Mouse (Mus musculus): Measurements from ENCODE around the gene Aff4. TPM values are rescaled to one million over a fixed set of nuclear protein-coding genes. Genes with fewer than 3 reads are reported as not detected.
"Not testable (repeated sequence)": the region's sequence is repeated elsewhere in the genome, so short reads cannot be mapped to it uniquely, and the experiment has no call there.

Gene Aff4
- total RNA-seq (2021) = 100 to 1,000 TPM; 199 to 203 TPM
- long read RNA-seq, experiment 1, full-length matches to known transcripts = 2 of 32 reads
- long read RNA-seq, experiment 1, partial matches to known transcripts = 4 of 32 reads
- long read RNA-seq, experiment 1, other reads (novel, unspliced or antisense) = 26 of 32 reads
- long read RNA-seq, experiment 2, full-length matches to known transcripts = 1 of 17 reads
- long read RNA-seq, experiment 2, partial matches to known transcripts = 1 of 17 reads
- long read RNA-seq, experiment 2, other reads (novel, unspliced or antisense) = 15 of 17 reads

- DNase-seq (ENCODE audit: low spot score in 2 of 2) = peak; percentile 83 to 91
These were observed at the start of gene Aff4 for GRCm38 (mm10) chr11:53350291-53351223. TSS of gene Aff4 (plus strand) at chr11:53350833.

GRCm38 (mm10) chr11:53301167-53301515, 49.5 kb upstream of the Aff4 start:
- DNase-seq (ENCODE audit: low spot score in 2 of 2) = no peak

- DNase-seq (ENCODE audit: low spot score in 2 of 2) = no peak
These were observed 46.4 kb upstream of the Aff4 start for GRCm38 (mm10) chr11:53304044-53304840.

GRCm38 (mm10) chr11:53306965-53307364, 43.7 kb upstream of the Aff4 start:
- DNase-seq (ENCODE audit: low spot score in 2 of 2) = no peak

GRCm38 (mm10) chr11:53307558-53308065, 43.0 kb upstream of the Aff4 start:
- DNase-seq (ENCODE audit: low spot score in 2 of 2) = no peak

GRCm38 (mm10) chr11:53308251-53308864, 42.3 kb upstream of the Aff4 start:
- no peak for DNase-seq (ENCODE audit: low spot score in 2 of 2)

- DNase-seq (ENCODE audit: low spot score in 2 of 2) = no peak
These were observed 41.7 kb upstream of the Aff4 start for GRCm38 (mm10) chr11:53308884-53309310.

GRCm38 (mm10) chr11:53311385-53311784, 39.2 kb upstream of the Aff4 start:
- no peak for DNase-seq (ENCODE audit: low spot score in 2 of 2)

- DNase-seq (ENCODE audit: low spot score in 2 of 2) = not testable (repeated sequence)
These were observed 37.8 kb upstream of the Aff4 start for GRCm38 (mm10) chr11:53312823-53313222.

GRCm38 (mm10) chr11:53314770-53315173, 35.9 kb upstream of the Aff4 start:
- DNase-seq (ENCODE audit: low spot score in 2 of 2) = no peak

GRCm38 (mm10) chr11:53316996-53317395, 33.6 kb upstream of the Aff4 start:
- DNase-seq (ENCODE audit: low spot score in 2 of 2) = peak in 1 of 2 experiments; percentile 22

- DNase-seq (ENCODE audit: low spot score in 2 of 2) = no peak
These were observed 32.6 kb upstream of the Aff4 start for GRCm38 (mm10) chr11:53318041-53318440.

- DNase-seq (ENCODE audit: low spot score in 2 of 2) = not testable (repeated sequence)
These were observed 32.1 kb upstream of the Aff4 start for GRCm38 (mm10) chr11:53318568-53318967.

GRCm38 (mm10) chr11:53319867-53320266, 30.8 kb upstream of the Aff4 start:
- not testable (repeated sequence) for DNase-seq (ENCODE audit: low spot score in 2 of 2)

- peak; percentile 89 to 90 for DNase-seq (ENCODE audit: low spot score in 2 of 2)
These were observed 26.1 kb upstream of the Aff4 start, which contains the start of gene Zcchc10 for GRCm38 (mm10) chr11:53324512-53324968. TSS of gene Zcchc10 (plus strand) at chr11:53324679.

GRCm38 (mm10) chr11:53330325-53330724, 20.3 kb upstream of the Aff4 start:
- no peak for DNase-seq (ENCODE audit: low spot score in 2 of 2)

- DNase-seq (ENCODE audit: low spot score in 2 of 2) = no peak
These were observed 19.5 kb upstream of the Aff4 start for GRCm38 (mm10) chr11:53331121-53331520.

- no peak for DNase-seq (ENCODE audit: low spot score in 2 of 2)
These were observed 18.5 kb upstream of the Aff4 start for GRCm38 (mm10) chr11:53332076-53332680.

- no peak for DNase-seq (ENCODE audit: low spot score in 2 of 2)
These were observed 15.0 kb upstream of the Aff4 start for GRCm38 (mm10) chr11:53335505-53336181.
